Mouse (Mus musculus): ENCODE measurements at regions not wholly inside any gene's neighbourhood (a gene's known extent, or its start where the extent isn't known, plus 50 kb on each side); places are given as distances from the start of the nearest gene placed in this dataset.

- DNase-seq (ENCODE audit: low read depth, low spot score), result no peak
Measured at GRCm38 (mm10) chr15:24990082-24990786, 423.3 kb downstream of the Basp1 start.

- no peak for DNase-seq (ENCODE audit: low read depth, low spot score)
Measured at GRCm38 (mm10) chr15:24980841-24981240, 432.7 kb downstream of the Basp1 start.

GRCm38 (mm10) chr15:24972020-24972419 lies 441.5 kb downstream of the Basp1 start:
- DNase-seq (ENCODE audit: low read depth, low spot score), result no peak

- no peak for DNase-seq (ENCODE audit: low read depth, low spot score)
Measured at GRCm38 (mm10) chr15:24969391-24969812, 444.2 kb downstream of the Basp1 start.

GRCm38 (mm10) chr15:24968636-24969317 lies 444.8 kb downstream of the Basp1 start:
- no peak for DNase-seq (ENCODE audit: low read depth, low spot score)

- DNase-seq (ENCODE audit: low read depth, low spot score), result no peak
Measured at GRCm38 (mm10) chr15:24929742-24930141, 483.8 kb downstream of the Basp1 start.

- DNase-seq (ENCODE audit: low read depth, low spot score), result no peak
Measured at GRCm38 (mm10) chr15:24911866-24912265, 501.7 kb downstream of the Basp1 start.

- DNase-seq (ENCODE audit: low read depth, low spot score), result no peak
Measured at GRCm38 (mm10) chr15:24911466-24911865, 502.1 kb downstream of the Basp1 start.

GRCm38 (mm10) chr15:24906957-24907356 lies 506.6 kb downstream of the Basp1 start:
- DNase-seq (ENCODE audit: low read depth, low spot score), result no peak

- DNase-seq (ENCODE audit: low read depth, low spot score), result no peak
Measured at GRCm38 (mm10) chr15:24878846-24879245, 534.7 kb downstream of the Basp1 start.

- DNase-seq (ENCODE audit: low read depth, low spot score), result no peak
Measured at GRCm38 (mm10) chr15:24877711-24878598, 535.6 kb downstream of the Basp1 start.

- DNase-seq (ENCODE audit: low read depth, low spot score), result no peak
Measured at GRCm38 (mm10) chr15:24876157-24876731, 537.3 kb downstream of the Basp1 start.

- DNase-seq (ENCODE audit: low read depth, low spot score), result no peak
Measured at GRCm38 (mm10) chr15:24840271-24840670, 573.3 kb downstream of the Basp1 start.

GRCm38 (mm10) chr15:24838390-24838789 lies 575.2 kb downstream of the Basp1 start:
- no peak for DNase-seq (ENCODE audit: low read depth, low spot score)

- DNase-seq (ENCODE audit: low read depth, low spot score), result no peak
Measured at GRCm38 (mm10) chr15:24827881-24828280, 585.7 kb downstream of the Basp1 start.

GRCm38 (mm10) chr15:24827259-24827658 lies 586.3 kb downstream of the Basp1 start:
- DNase-seq (ENCODE audit: low read depth, low spot score), result no peak

GRCm38 (mm10) chr15:24796836-24797235 lies 616.7 kb downstream of the Basp1 start:
- DNase-seq (ENCODE audit: low read depth, low spot score), result no peak

GRCm38 (mm10) chr15:24793381-24793780 lies 620.2 kb downstream of the Basp1 start:
- DNase-seq (ENCODE audit: low read depth, low spot score), result no peak

GRCm38 (mm10) chr15:24786336-24786735 lies 627.2 kb downstream of the Basp1 start:
- DNase-seq (ENCODE audit: low read depth, low spot score), result no peak

GRCm38 (mm10) chr15:24778234-24778633 lies 635.3 kb downstream of the Basp1 start:
- no peak for DNase-seq (ENCODE audit: low read depth, low spot score)

- no peak for DNase-seq (ENCODE audit: low read depth, low spot score)
Measured at GRCm38 (mm10) chr15:24751480-24752157, 661.9 kb downstream of the Basp1 start.
